In the genomic region with DNA sequence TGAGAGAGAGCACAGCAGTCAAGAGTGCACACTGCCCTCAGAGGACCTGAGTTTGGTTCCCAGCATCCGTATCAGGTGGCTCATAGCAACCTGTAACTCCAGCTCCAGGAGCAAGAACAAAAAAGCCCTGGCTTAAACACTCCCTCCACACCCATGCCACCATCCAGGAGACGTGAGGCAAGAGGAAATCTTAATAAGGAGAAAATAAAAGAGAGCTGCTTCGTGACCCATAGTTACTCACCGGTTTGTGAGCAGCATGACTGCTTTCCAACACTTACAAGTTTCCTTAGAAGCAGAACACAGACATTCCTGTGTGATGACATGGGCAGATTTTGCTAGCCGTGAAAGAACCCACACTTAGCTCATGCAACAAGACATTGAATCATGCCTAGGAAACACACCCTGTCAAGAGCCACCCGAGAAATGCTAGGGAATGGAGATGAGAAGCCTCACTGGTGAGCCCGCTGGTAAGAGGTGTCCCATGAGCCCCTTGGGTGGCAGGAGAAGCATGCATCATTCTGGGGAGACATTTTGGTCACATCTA, we compare ENCODE assay signal across 13 mouse cellular contexts.
"Had no signal": no experiment of that assay in that cellular context is flagged by ENCODE, and none has a peak within 500 bp of the region (broad histone marks: within the 10 kb centered on the region; RNA-seq: fewer than 3 reads in every experiment).

No protein-coding gene starts in this region.

- H3K4me1 ChIP-seq: neural tube, embryonic 12.5 days had no signal

- H3K4me3 ChIP-seq: midbrain, embryonic 13.5 days; midbrain, embryonic 15.5 days; neural tube, embryonic 12.5 days had no signal

- DNase-seq: lung, adult 18-20 months; lung, embryonic 14.5 days; lung, postnatal 10 days; lung, postnatal 4 days; right cerebral cortex, postnatal 14 days; right cerebral cortex, postnatal 4 days; spleen, adult 18-20 months; thymus, adult 18-20 months; thymus, postnatal 25 days; thymus, postnatal 4 days had no signal

- H3K27ac ChIP-seq: midbrain, embryonic 13.5 days; midbrain, embryonic 15.5 days; neural tube, embryonic 12.5 days had no signal
